Mouse (Mus musculus): ENCODE data around the gene Sema5b. TPM values are rescaled to one million over a fixed set of nuclear protein-coding genes. Genes with fewer than 3 reads are reported as not detected.

The Sema5b gene
- 0.59 and 1.9 TPM in 2 replicates for polyA plus RNA-seq (2012; rRNA removed)

- no peak for DNase-seq (ENCODE audit: low spot score)
Measured at GRCm38 (mm10) chr16:35541117-35541641, at the start of gene Sema5b. Gene Sema5b (plus strand): TSS chr16:35541145.

- no peak for DNase-seq (ENCODE audit: low spot score)
Measured at GRCm38 (mm10) chr16:35500342-35500741, 40.6 kb upstream of the Sema5b start.

- no peak for DNase-seq (ENCODE audit: low spot score)
Measured at GRCm38 (mm10) chr16:35501106-35501760, 39.7 kb upstream of the Sema5b start.

GRCm38 (mm10) chr16:35502456-35502855, 38.5 kb upstream of the Sema5b start:
- no peak for DNase-seq (ENCODE audit: low spot score)

- no peak for DNase-seq (ENCODE audit: low spot score)
Measured at GRCm38 (mm10) chr16:35504266-35504665, 36.7 kb upstream of the Sema5b start.

GRCm38 (mm10) chr16:35505786-35506185, 35.2 kb upstream of the Sema5b start:
- no peak for DNase-seq (ENCODE audit: low spot score)

- DNase-seq (ENCODE audit: low spot score) = no peak
Measured at GRCm38 (mm10) chr16:35508581-35508980, 32.4 kb upstream of the Sema5b start.

- DNase-seq (ENCODE audit: low spot score) = no peak
Measured at GRCm38 (mm10) chr16:35509331-35510070, 31.4 kb upstream of the Sema5b start.

- no peak for DNase-seq (ENCODE audit: low spot score)
Measured at GRCm38 (mm10) chr16:35515977-35516612, 24.9 kb upstream of the Sema5b start.

- DNase-seq (ENCODE audit: low spot score) = no peak
Measured at GRCm38 (mm10) chr16:35517976-35518951, 22.7 kb upstream of the Sema5b start.

GRCm38 (mm10) chr16:35519245-35519644, 21.7 kb upstream of the Sema5b start:
- no peak for DNase-seq (ENCODE audit: low spot score)

- no peak for DNase-seq (ENCODE audit: low spot score)
Measured at GRCm38 (mm10) chr16:35524200-35524599, 16.7 kb upstream of the Sema5b start.

- DNase-seq (ENCODE audit: low spot score) = no peak
Measured at GRCm38 (mm10) chr16:35534630-35535029, 6.3 kb upstream of the Sema5b start.

- DNase-seq (ENCODE audit: low spot score) = no peak
Measured at GRCm38 (mm10) chr16:35537651-35538050, 3.3 kb upstream of the Sema5b start.

- no peak for DNase-seq (ENCODE audit: low spot score)
Measured at GRCm38 (mm10) chr16:35539041-35539440, 1.9 kb upstream of the Sema5b start.

- DNase-seq (ENCODE audit: low spot score) = no peak
Measured at GRCm38 (mm10) chr16:35540333-35541116, 420 bp upstream of the Sema5b start.

GRCm38 (mm10) chr16:35541661-35542420, 896 bp downstream of the Sema5b start:
- no peak for DNase-seq (ENCODE audit: low spot score)

- no peak for DNase-seq (ENCODE audit: low spot score)
Measured at GRCm38 (mm10) chr16:35542421-35542780, 1.5 kb downstream of the Sema5b start.

- no peak for DNase-seq (ENCODE audit: low spot score)
Measured at GRCm38 (mm10) chr16:35545723-35546122, 4.8 kb downstream of the Sema5b start.

GRCm38 (mm10) chr16:35547966-35548365, 7.0 kb downstream of the Sema5b start:
- DNase-seq (ENCODE audit: low spot score) = no peak

All from urinary bladder, adult 2 months (tissue).